Mouse (Mus musculus) midbrain, embryonic 14.5 days (tissue): ENCODE data around the gene Dclk3. TPM values are rescaled to one million over a fixed set of nuclear protein-coding genes. Genes with fewer than 3 reads are reported as not detected.

Source experiments
- ATAC-seq: fragments of 200-750 bp; cut with Nextera tagmentation; 2 replicates; pipeline ENCODE4 v1.8.0; 2017; ENCODE audit warnings: moderate number of reproducible peaks, moderate library complexity; ENCODE audit not compliant: low FRiP score, low TSS enrichment
- DNase-seq: peaks from one replicate; pipeline ENCODE4 v3.0.0-alpha.2; 2015
- H3K27ac ChIP-seq: fragments of 300-500 bp; sonication (generic); replicated peaks from 2 replicates; pipeline ENCODE4 v1.5.1; 2014; ENCODE audit warnings: mild to moderate bottlenecking, low read depth, low read length, moderate library complexity
- H3K27me3 ChIP-seq: fragments of 300-500 bp; sonication (generic); 2 replicates; pipeline ENCODE4 v1.6.1; 2014; ENCODE audit warnings: low read length, control low read depth, mixed read lengths; ENCODE audit not compliant: control insufficient read depth, insufficient read depth
- H3K36me3 ChIP-seq: fragments of 300-500 bp; sonication (generic); 2 replicates; pipeline ENCODE4 v1.6.1; 2014; ENCODE audit warnings: low read length, control low read depth; ENCODE audit not compliant: control insufficient read depth, insufficient read depth
- H3K4me1 ChIP-seq: fragments of 300-500 bp; sonication (generic); 2 replicates; pipeline ENCODE4 v1.6.1; 2014; ENCODE audit warnings: mild to moderate bottlenecking, antibody characterized with exemption, low read length, control low read depth; ENCODE audit not compliant: control insufficient read depth, insufficient read depth
- H3K4me2 ChIP-seq: fragments of 300-500 bp; sonication (generic); 2 replicates; pipeline ENCODE4 v1.6.1; 2014; ENCODE audit warnings: mild to moderate bottlenecking, low read length, moderate library complexity
- H3K4me3 ChIP-seq: fragments of 300-500 bp; sonication (generic); replicated peaks from 2 replicates; pipeline ENCODE4 v1.5.1; 2014; ENCODE audit warnings: low read depth, low read length
- H3K9ac ChIP-seq: fragments of 300-500 bp; sonication (generic); replicated peaks from 2 replicates; pipeline ENCODE4 v1.6.1; 2014; ENCODE audit warnings: mild to moderate bottlenecking, low read length, moderate library complexity
- H3K9me3 ChIP-seq: fragments of 300-500 bp; sonication (generic); 2 replicates; pipeline ENCODE4 v1.6.1; 2016; ENCODE audit warnings: low read length, control low read depth, mixed read lengths; ENCODE audit not compliant: control insufficient read depth
- WGBS: fragments of 180-500 bp; shearing (Covaris S2); extraction: QIAGEN DNeasy Blood & Tissue Kit; methylation state at CpG from one replicate; pipeline ENCODE4 v1.1.7; 2014; 5-methylcytosine and 5-hydroxymethylcytosine counted together
- polyA plus RNA-seq: library from polyadenylated mRNA; unstranded; fragments of >200 nt; fragmentation: Nextera tagmentation; extraction: Ambion mirVana; gene quantifications from 2 replicates; pipeline ENCODE4 v1.2.1, GENCODE M21; 2014

Gene Dclk3
- polyA plus RNA-seq, 1 experiment from 2014 or later = 3.4 TPM

DNA sequence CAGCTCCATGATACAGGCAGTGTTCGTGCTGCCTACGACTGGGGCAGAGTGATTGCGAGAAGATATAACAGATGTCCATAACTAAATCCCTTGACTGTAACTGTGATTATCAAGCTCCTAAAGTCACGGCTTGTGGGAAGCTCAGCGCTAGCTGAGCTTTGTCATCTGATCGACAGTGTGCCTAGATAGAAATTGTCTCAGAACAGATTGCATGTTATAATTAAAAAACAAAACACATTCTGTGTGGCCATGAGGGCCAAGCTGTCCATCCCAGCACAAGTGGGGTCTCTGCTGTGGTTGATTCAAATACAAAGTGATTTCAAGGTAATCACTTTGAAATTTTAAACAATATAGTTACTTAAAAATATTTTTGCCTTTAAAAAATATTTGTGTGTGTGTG, 26.8 kb downstream of the Dclk3 start:
- Histone ChIP-seq H3K9ac (no peak overlapping the region), H3K27ac (no peak overlapping the region), H3K4me1 (peaks cover 6% of the 10 kb centered on the region), H3K27me3 (no peaks in the 10 kb centered on the region), H3K9me3 (no peaks in the 10 kb centered on the region), H3K36me3 (no peaks in the 10 kb centered on the region), H3K4me2 (no peak overlapping the region), H3K4me3 (no peak overlapping the region)
- WGBS = 90% methylated on average over 6 of the region's 6 CpGs
- ATAC-seq = no peak
- no peak for DNase-seq

DNA sequence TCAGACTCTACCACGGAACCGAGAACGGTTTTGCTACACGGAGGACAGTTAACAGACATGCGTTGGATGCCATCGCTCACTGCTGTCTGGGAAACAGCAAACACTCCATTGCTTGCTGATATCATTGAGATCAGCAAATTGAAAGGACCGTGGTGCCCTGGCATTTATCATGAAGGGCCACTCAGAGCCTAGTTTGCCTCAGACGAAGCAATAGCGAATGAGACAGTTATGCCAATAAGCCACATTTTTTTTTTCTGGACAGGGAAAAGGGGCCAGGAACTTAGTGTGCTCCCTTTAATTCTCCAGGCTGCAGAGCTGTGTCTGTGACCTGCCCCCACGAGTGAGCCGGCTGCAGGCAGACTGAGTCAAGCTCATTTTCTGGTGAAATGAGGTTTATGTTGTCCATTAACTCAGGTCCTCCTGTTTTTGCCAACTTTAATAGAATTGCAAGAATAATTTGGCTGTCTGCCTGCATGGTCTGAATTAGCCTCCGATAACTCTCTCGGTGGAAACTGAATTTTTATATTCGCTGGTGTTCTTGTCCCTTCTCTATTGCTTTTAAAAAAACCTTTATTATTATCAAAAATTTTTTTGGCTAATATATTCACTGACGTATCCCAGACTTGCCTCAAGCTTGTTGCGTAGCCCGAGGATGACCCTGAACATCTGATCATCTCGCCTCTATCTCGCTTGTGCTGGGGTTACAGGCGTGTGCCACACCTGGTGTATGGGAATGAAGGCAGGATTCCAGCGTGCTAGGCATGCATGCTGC, 35.0 kb downstream of the Dclk3 start:
- DNase-seq = no peak
- no peak overlapping the region for H3K27ac ChIP-seq
- no peak overlapping the region for H3K4me3 ChIP-seq
- ATAC-seq = no peak
- H3K4me2 ChIP-seq = no peak overlapping the region
- H3K4me1 ChIP-seq = peaks cover 19% of the 10 kb centered on the region; the same call in 1 of the 2 replicates
- WGBS = 70% methylated on average over 21 of the region's 21 CpGs
- no peak overlapping the region for H3K9ac ChIP-seq
- H3K36me3 ChIP-seq = no peaks in the 10 kb centered on the region
- no peaks in the 10 kb centered on the region for H3K9me3 ChIP-seq
- H3K27me3 ChIP-seq = no peaks in the 10 kb centered on the region

DNA sequence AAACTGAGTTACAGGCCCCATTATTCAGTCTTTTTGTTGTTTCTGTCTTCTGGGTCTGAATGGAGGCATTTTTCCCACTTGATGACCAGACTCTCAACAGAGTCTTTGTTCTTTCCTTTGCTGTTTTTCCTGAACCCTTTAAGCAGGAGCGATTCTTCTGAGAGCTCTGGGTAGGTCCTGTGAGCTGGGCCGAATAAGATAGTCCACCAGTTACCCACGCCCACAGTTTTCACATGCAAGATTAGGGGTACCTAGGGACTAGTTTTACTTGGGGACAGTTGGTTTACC, 35.5 kb downstream of the Dclk3 start:
- Histone ChIP-seq H3K4me3 (no peak overlapping the region), H3K9me3 (no peaks in the 10 kb centered on the region), H3K27ac (no peak overlapping the region), H3K4me2 (no peak overlapping the region), H3K36me3 (no peaks in the 10 kb centered on the region), H3K27me3 (no peaks in the 10 kb centered on the region), H3K9ac (no peak overlapping the region), H3K4me1 (peaks cover 19% of the 10 kb centered on the region; the same call in 1 of the 2 replicates)
- no peak for ATAC-seq
- WGBS = 52% methylated on average over 3 of the region's 3 CpGs
- DNase-seq = no peak

DNA sequence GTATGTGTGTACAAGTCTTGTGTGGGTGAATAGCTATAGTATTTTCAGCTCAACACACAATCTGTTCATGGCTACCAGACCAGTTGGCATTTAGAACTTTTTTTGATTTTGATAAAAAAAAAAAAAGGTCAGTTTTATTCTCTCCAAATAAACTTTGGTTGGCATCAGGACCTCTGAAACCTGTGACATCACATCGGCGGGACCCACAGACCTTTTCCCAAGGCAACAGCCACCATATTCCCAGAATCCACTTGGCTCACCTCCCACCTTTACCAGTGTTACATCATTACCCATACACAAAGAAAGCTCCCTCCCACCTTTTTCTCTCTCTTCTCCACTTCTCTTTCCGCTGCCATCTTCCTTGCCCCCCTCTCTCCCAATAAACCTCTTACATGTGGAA, 36.4 kb downstream of the Dclk3 start:
- Histone ChIP-seq H3K9ac (no peak overlapping the region), H3K36me3 (no peaks in the 10 kb centered on the region), H3K4me1 (peaks cover 19% of the 10 kb centered on the region; the same call in 1 of the 2 replicates), H3K4me3 (no peak overlapping the region), H3K4me2 (no peak overlapping the region), H3K27me3 (no peaks in the 10 kb centered on the region), H3K9me3 (no peaks in the 10 kb centered on the region), H3K27ac (0 out of 2 replicates have a peak overlapping the region, but pooled peaks have one; percentile 6)
- 93% methylated on average over 3 of the region's 3 CpGs for WGBS
- DNase-seq (no peak), ATAC-seq (no peak)

DNA sequence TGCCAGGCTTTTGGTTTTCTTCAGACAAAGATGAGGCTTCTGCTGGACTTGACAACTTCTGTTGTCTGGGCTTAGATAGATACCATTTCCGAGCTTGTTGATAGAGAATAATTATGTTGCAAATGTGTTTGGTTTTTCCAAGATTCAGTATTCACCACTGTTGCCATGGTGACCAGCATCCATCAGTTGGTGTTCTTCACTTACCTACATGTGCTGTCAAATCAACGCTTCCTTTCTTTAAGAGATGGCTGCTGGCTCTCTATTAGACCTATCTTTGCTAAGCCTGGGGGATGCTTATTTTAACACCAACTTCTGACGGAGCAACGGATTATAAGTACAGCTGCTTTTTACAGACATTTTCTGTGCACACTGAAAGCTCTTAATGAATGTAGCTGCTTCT, 37.1 kb downstream of the Dclk3 start:
- 43% methylated on average over 4 of the region's 4 CpGs for WGBS
- H3K27ac ChIP-seq = peak overlapping the region; percentile 46; the same call in 1 of the 2 replicates
- no peaks in the 10 kb centered on the region for H3K36me3 ChIP-seq
- no peak overlapping the region for H3K4me2 ChIP-seq
- H3K4me3 ChIP-seq = no peak overlapping the region
- DNase-seq = peak; percentile 78
- no peak overlapping the region for H3K9ac ChIP-seq
- H3K4me1 ChIP-seq = peaks cover 19% of the 10 kb centered on the region; the same call in 1 of the 2 replicates
- no peak for ATAC-seq
- no peaks in the 10 kb centered on the region for H3K9me3 ChIP-seq
- no peaks in the 10 kb centered on the region for H3K27me3 ChIP-seq

DNA sequence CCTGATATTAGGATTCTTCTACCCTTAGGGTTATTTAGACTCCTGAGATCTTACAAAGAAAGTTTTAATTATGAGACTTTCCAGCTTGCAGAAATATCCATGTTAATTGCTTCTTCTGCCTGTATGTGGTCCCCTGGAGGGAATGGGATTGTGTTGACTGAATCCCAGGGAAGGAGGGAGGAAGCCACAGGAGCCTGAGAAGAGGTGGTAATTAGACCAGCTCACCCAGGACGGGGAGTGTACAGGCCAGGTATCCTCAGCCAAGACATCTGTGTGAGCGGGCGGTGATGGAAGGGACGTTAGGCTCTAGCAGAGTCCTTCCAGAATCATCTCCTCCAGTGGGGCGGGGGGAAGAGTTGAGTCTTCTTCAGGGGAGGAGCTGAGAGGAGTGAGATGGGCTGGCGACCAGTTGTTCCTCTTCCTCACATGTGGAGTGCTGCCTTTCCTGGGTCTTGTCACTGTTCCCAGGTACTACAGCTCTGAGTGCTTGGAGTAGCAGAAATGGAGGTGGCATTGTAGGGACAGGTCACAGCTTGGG, 37.7 kb downstream of the Dclk3 start:
- H3K27me3 ChIP-seq = no peaks in the 10 kb centered on the region
- ATAC-seq (no peak), DNase-seq (no peak)
- H3K4me1 ChIP-seq = peaks cover 19% of the 10 kb centered on the region; the same call in 1 of the 2 replicates
- WGBS = 69% methylated on average over 6 of the region's 6 CpGs
- H3K9ac ChIP-seq = no peak overlapping the region
- no peak overlapping the region for H3K4me2 ChIP-seq
- peak overlapping the region; percentile 46; the same call in 1 of the 2 replicates for H3K27ac ChIP-seq
- no peaks in the 10 kb centered on the region for H3K36me3 ChIP-seq
- H3K4me3 ChIP-seq = no peak overlapping the region
- no peaks in the 10 kb centered on the region for H3K9me3 ChIP-seq

DNA sequence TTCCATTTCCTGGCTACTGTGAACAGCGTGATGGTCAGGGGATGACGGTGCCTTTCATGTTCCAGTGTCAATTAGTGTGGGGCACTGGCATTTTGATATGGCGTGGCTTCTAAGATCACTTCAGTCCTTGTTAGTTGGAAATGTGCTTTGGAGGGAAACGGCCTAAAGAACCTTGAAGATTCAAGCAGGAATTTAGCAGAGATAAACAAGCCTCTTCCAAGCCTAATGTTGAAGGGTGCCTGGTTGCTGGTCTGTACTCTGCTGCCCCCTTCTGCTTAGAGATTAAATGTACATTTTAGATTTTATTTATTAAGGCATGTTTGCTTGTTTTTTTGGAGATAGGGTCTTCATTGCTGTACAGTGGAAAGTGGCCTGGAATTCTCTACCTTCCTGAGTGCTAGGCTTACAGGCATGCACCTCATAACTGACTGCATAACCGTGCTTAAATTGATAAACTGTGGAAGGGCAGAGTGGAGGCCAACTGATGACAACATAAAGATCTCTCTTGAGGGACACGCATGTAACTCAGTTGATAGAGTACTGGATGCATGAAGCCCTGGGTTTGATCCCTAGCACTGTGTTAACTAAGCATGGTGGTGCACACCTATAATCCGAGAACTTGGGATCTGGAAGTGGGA, 40.1 kb downstream of the Dclk3 start:
- Histone ChIP-seq H3K36me3 (no peaks in the 10 kb centered on the region), H3K9me3 (no peaks in the 10 kb centered on the region), H3K4me2 (no peak overlapping the region), H3K4me3 (no peak overlapping the region), H3K27me3 (no peaks in the 10 kb centered on the region), H3K4me1 (peaks cover 19% of the 10 kb centered on the region; the same call in 1 of the 2 replicates), H3K27ac (no peak overlapping the region; the same call in 1 of the 2 replicates), H3K9ac (no peak overlapping the region)
- DNase-seq (peak; percentile 84), ATAC-seq (no peak)
- 66% methylated on average over 7 of the region's 7 CpGs for WGBS

DNA sequence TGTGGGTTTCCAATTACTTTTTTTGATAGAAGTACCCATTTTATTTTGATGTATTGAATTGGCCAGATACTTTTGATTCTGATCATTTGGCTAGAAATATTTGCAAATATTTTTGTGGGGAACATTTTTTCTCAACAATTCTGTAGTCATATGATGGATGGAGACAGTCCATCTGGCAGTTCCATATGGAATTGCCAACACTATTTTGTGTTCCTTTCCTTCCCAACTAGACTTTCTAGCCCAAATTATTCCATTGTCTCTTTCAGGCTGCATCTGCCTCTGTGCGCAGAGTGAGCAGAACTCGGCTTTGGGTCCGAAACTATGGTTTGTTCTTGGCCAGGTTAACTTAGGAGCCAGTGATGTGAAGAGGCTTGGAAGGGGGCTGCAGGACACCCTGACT, 42.1 kb downstream of the Dclk3 start:
- DNase-seq = no peak
- H3K9ac ChIP-seq = no peak overlapping the region

More for the DNA sequence above, 42.1 kb downstream of the Dclk3 start:
- ATAC-seq = no peak
- no peaks in the 10 kb centered on the region; the same call in 1 of the 2 replicates for H3K9me3 ChIP-seq
- H3K27ac ChIP-seq = no peak overlapping the region
- H3K4me2 ChIP-seq = no peak overlapping the region
- 93% methylated on average over 3 of the region's 3 CpGs for WGBS
- H3K36me3 ChIP-seq = no peaks in the 10 kb centered on the region
- H3K27me3 ChIP-seq = no peaks in the 10 kb centered on the region
- H3K4me3 ChIP-seq = no peak overlapping the region
- peaks cover 8% of the 10 kb centered on the region; the same call in 1 of the 2 replicates for H3K4me1 ChIP-seq
